Mouse (Mus musculus) olfactory bulb, adult 2 months (tissue): ENCODE results near the gene Ankmy1.

Source experiments
- CTCF ChIP-seq: fragments of 200-500 bp; IDR thresholded peaks from 2 replicates; pipeline ENCODE4 v1.5.1; 2012; ENCODE audit warnings: low read depth, mild to moderate bottlenecking, low read length, moderate library complexity; ENCODE audit not compliant: insufficient read depth
- POLR2A ChIP-seq: fragments of 200-500 bp; IDR thresholded peaks from 2 replicates; pipeline ENCODE4 v1.6.1; 2012; ENCODE audit warnings: mild to moderate bottlenecking, low read depth, low read length, moderate library complexity; ENCODE audit not compliant: insufficient read depth

- no peak for TF ChIP-seq CTCF
- TF ChIP-seq POLR2A, result no peak
Observed at GRCm38 (mm10) chr1:92935054-92935962, 32.6 kb upstream of the Ankmy1 start.
